ENCODE assay signal across 13 mouse cellular contexts in the genomic region with DNA sequence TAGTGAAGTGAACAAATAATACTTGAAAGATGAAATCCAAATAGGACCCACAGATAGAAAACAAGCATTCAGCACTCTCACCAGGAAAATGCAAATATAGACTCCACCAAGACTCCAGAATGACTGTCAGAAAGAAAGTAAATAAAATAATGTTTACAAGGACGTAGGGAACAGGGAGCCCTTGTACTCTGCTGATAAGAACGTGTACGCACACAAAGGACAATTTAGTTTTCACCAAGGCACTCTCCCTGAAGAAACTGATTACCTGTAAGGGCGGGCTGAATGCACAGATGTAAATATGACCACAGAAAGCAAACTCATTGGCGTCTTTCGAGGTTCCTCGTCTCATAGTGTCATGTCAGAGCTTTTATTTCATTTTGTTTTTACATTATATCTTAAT.
"Had no signal": no experiment of that assay in that cellular context is flagged by ENCODE, and none has a peak within 500 bp of the region (broad histone marks: within the 10 kb centered on the region; RNA-seq: fewer than 3 reads in every experiment).

No protein-coding gene starts in this region.

- ATAC-seq: midbrain, embryonic 16.5 days had no signal

- H3K9me3 ChIP-seq: hindbrain, embryonic 15.5 days; limb, embryonic 10.5 days; midbrain, embryonic 12.5 days; neural tube, embryonic 13.5 days had no signal

- H3K9ac ChIP-seq: hindbrain, embryonic 15.5 days; liver, embryonic 14.5 days; lung, embryonic 14.5 days; midbrain, embryonic 12.5 days; neural tube, embryonic 13.5 days had no signal

- H3K27me3 ChIP-seq: hindbrain, embryonic 15.5 days; midbrain, embryonic 12.5 days; neural tube, embryonic 13.5 days had no signal

- H3K4me1 ChIP-seq: hindbrain, embryonic 15.5 days; limb, embryonic 10.5 days; midbrain, embryonic 12.5 days; neural tube, embryonic 13.5 days had no signal

- DNase-seq: kidney, adult 18-20 months; kidney, postnatal 10 days; kidney, postnatal 4 days; lung, embryonic 14.5 days; retina, postnatal 1 day; thymus, postnatal 4 days had no signal

- H3K27ac ChIP-seq: hindbrain, embryonic 15.5 days; layer of hippocampus, adult 2 months; limb, embryonic 10.5 days; liver, embryonic 14.5 days; midbrain, embryonic 12.5 days; neural tube, embryonic 13.5 days had no signal

- H3K4me2 ChIP-seq: hindbrain, embryonic 15.5 days; lung, embryonic 14.5 days; midbrain, embryonic 12.5 days; neural tube, embryonic 13.5 days had no signal

- H3K36me3 ChIP-seq: hindbrain, embryonic 15.5 days; limb, embryonic 10.5 days; midbrain, embryonic 12.5 days; neural tube, embryonic 13.5 days had no signal

- H3K4me3 ChIP-seq: hindbrain, embryonic 15.5 days; layer of hippocampus, adult 2 months; limb, embryonic 10.5 days; midbrain, embryonic 12.5 days; neural tube, embryonic 13.5 days had no signal
